Mouse (Mus musculus): Measurements from ENCODE around the gene Gm21863.
"Not testable (repeated sequence)": the region's sequence is repeated elsewhere in the genome, so short reads cannot be mapped to it uniquely, and the experiment has no call there.

Gene Gm21863

DNA sequence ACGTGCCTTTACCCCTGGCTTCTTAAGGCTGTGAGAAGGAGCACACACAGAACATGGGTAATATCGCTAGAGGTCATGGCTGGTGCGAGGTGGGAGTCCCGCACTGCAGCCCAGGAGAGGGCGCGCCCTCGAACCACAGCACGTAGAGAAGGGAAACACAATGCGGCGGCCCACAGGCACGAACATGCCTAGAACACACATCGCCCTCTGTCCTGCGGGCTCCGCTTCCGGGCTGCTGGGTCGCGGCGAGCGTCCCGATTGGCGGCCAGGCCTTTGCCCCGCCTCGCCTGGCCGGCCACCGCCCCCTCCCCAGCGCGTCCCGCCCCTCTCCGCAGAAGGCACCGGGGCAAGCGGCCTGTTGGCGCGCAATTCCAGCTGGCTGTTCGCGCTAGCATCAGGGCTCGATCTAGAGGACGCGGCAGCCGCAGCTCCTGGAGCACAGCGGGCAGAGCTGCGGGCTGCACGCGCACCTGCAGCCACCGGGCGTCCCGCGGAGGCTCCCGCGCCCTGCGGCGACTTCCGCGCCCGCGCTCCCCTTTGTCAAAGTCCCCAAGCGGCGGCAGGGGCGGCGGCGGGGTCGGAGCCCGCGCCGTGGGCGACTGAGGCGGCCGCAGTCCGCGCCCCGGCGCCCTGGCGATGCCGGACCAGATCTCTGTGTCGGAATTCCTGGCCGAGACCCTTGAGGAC, at the start of gene Gm21863:
TSS of gene Gm21863 (plus strand) at position 637 of the 687 bp plus-strand sequence.
- DNase-seq: not testable (repeated sequence)

DNA sequence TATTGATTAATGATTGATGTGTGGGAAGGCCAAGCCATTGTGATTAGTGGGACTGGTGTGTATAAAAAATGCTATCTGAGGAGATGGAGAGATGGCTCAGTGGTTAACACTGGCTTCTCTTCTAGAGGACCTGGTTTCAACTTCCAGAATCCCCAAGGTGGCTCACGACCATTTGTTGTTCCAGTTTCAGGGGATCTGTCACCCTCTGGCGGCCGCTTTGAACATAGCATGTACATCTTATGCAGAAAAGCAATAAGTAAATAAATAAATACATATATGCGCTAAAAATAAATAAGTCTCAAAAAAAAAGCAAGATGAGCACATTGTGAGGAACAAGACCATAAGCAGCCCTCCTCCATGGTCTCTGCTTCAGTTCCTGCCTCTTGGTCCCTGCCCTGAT, 26.3 kb upstream of the Gm21863 start:
- not testable (repeated sequence) for DNase-seq

Measured in spleen, adult 18-20 months (tissue).